Mouse (Mus musculus) forebrain, embryonic 14.5 days (tissue): ENCODE measurements around the gene 4930426L09Rik. TPM values are rescaled to one million over a fixed set of nuclear protein-coding genes. Genes with fewer than 3 reads are reported as not detected.

Experiments used
- ATAC-seq: fragments of 200-750 bp; cut with Nextera tagmentation; 2 replicates; pipeline ENCODE4 v1.8.0; 2017; ENCODE audit warnings: mild to moderate bottlenecking, moderate library complexity
- DNase-seq: peaks from one replicate; pipeline ENCODE4 v3.0.0-alpha.2; 2015; ENCODE audit warnings: low spot score
- H3K27ac ChIP-seq: fragments of 300-500 bp; sonication (generic); 2 replicates; pipeline ENCODE4 v1.5.1; 2014; ENCODE audit warnings: low read depth, mild to moderate bottlenecking, control low read depth, low read length, moderate library complexity
- H3K27me3 ChIP-seq: fragments of 300-500 bp; sonication (generic); replicated peaks from 2 replicates; pipeline ENCODE4 v1.6.1; 2014; ENCODE audit warnings: low read length, control low read depth, mixed read lengths; ENCODE audit not compliant: control insufficient read depth, insufficient read depth
- H3K36me3 ChIP-seq: fragments of 300-500 bp; sonication (generic); 2 replicates; pipeline ENCODE4 v1.6.1; 2014; ENCODE audit warnings: low read length, control low read depth; ENCODE audit not compliant: control insufficient read depth, insufficient read depth
- H3K4me1 ChIP-seq: fragments of 300-500 bp; sonication (generic); 2 replicates; pipeline ENCODE4 v1.6.1; 2014; ENCODE audit warnings: antibody characterized with exemption, low read length, control low read depth; ENCODE audit not compliant: control insufficient read depth, insufficient read depth
- H3K4me2 ChIP-seq: fragments of 300-500 bp; sonication (generic); 2 replicates; pipeline ENCODE4 v1.6.1; 2014; ENCODE audit warnings: mild to moderate bottlenecking, control low read depth, low read length
- H3K4me3 ChIP-seq: fragments of 300-500 bp; sonication (generic); 2 replicates; pipeline ENCODE4 v1.5.1; 2014; ENCODE audit warnings: low read depth, low read length, control low read depth
- H3K9ac ChIP-seq: fragments of 300-500 bp; sonication (generic); 2 replicates; pipeline ENCODE4 v1.6.1; 2014; ENCODE audit warnings: mild to moderate bottlenecking, low read length, control low read depth, moderate library complexity
- H3K9me3 ChIP-seq: fragments of 300-500 bp; sonication (generic); replicated peaks from 2 replicates; pipeline ENCODE4 v1.6.1; 2016; ENCODE audit warnings: low read length, control low read depth, mixed read lengths; ENCODE audit not compliant: control insufficient read depth
- WGBS: fragments of 180-500 bp; shearing (Covaris S2); extraction: QIAGEN DNeasy Blood & Tissue Kit; methylation state at CpG from one replicate; pipeline ENCODE4 v1.1.7; 2014; 5-methylcytosine and 5-hydroxymethylcytosine counted together
- polyA plus RNA-seq: library from polyadenylated mRNA; unstranded; fragments of >200 nt; fragmentation: Nextera tagmentation; extraction: Ambion mirVana; gene quantifications from 2 replicates; pipeline ENCODE4 v1.2.1, GENCODE M21; 2014

Gene 4930426L09Rik
- polyA plus RNA-seq, 1 experiment from 2014 or later: 0.58 TPM

GRCm38 (mm10) chr2:18965950-18966349, 32.2 kb upstream of the 4930426L09Rik start:
- DNase-seq (no peak), ATAC-seq (no peak)
- WGBS: 97% methylated on average over 2 of the region's 2 CpGs
- Histone ChIP-seq H3K27ac (no peak overlapping the region), H3K9ac (no peak overlapping the region), H3K4me3 (no peak overlapping the region), H3K36me3 (no peaks in the 10 kb centered on the region), H3K4me1 (no peaks in the 10 kb centered on the region), H3K27me3 (no peaks in the 10 kb centered on the region), H3K4me2 (no peak overlapping the region), H3K9me3 (no peaks in the 10 kb centered on the region)

DNA sequence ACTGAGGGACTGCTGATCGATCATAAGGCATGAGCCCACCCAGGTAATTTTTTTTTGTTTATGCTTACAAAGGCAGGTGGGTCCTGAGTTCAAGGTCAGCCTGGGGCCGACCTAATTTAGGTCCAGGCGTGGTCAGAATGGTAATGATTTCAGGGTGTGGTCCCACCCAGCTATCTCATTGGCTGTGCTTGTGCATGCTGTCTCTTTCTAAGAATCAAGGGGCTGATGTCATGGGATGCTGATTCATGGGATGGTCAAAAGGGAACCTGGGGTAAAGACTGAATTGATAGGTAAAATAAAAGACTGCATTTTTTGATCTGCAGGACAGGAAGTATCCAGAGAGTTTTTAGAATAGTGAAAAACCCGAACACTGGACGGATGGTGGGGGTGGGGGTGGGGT, 31.6 kb upstream of the 4930426L09Rik start:
- H3K9ac ChIP-seq: no peak overlapping the region
- no peak for DNase-seq
- no peaks in the 10 kb centered on the region for H3K9me3 ChIP-seq
- 89% methylated on average over 5 of the region's 5 CpGs for WGBS
- H3K4me2 ChIP-seq: no peak overlapping the region
- no peaks in the 10 kb centered on the region for H3K4me1 ChIP-seq
- no peaks in the 10 kb centered on the region for H3K36me3 ChIP-seq
- H3K4me3 ChIP-seq: no peak overlapping the region
- H3K27ac ChIP-seq: no peak overlapping the region
- ATAC-seq: no peak
- no peaks in the 10 kb centered on the region for H3K27me3 ChIP-seq

DNA sequence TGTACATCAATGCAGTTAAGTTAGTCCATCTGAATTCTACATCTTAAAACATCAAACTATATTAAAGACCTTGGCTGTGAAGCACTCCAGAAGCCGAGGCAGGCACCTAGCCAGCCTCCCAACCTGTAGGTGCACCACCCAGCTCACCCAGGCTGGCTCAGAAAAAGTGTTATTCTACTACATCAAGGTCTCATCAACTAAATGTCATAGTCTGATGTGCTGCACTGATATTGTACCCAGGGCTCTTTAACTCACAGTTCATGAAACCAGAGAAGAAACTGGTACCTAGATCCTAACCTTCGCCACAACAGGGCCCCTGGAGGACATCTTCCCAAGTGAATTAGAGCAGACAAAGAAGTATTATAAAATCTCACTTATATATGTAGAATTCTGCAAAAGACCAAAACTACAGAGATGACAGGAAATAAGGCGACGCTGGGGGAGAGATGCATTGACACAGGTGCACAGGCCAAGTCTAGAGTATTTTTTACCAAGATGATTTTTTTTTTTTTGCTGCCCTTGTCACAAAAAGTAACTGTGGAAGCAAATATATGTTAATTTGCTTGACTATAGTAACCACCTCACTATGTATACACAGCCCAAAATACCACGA, 30.6 kb upstream of the 4930426L09Rik start:
- H3K9me3 ChIP-seq: no peaks in the 10 kb centered on the region
- no peaks in the 10 kb centered on the region for H3K4me1 ChIP-seq
- no peaks in the 10 kb centered on the region for H3K36me3 ChIP-seq
- WGBS: 94% methylated on average over 5 of the region's 5 CpGs
- H3K27me3 ChIP-seq: no peaks in the 10 kb centered on the region
- H3K9ac ChIP-seq: no peak overlapping the region
- H3K27ac ChIP-seq: no peak overlapping the region
- no peak for DNase-seq
- H3K4me3 ChIP-seq: no peak overlapping the region
- no peak overlapping the region for H3K4me2 ChIP-seq
- no peak for ATAC-seq

GRCm38 (mm10) chr2:18969066-18969681, 29.0 kb upstream of the 4930426L09Rik start:
- Histone ChIP-seq H3K4me1 (no peaks in the 10 kb centered on the region), H3K4me3 (no peak overlapping the region), H3K9me3 (peaks cover 5% of the 10 kb centered on the region; the same call in 1 of the 2 replicates), H3K4me2 (no peak overlapping the region), H3K27me3 (no peaks in the 10 kb centered on the region), H3K9ac (no peak overlapping the region), H3K36me3 (no peaks in the 10 kb centered on the region), H3K27ac (no peak overlapping the region)
- DNase-seq (no peak), ATAC-seq (no peak)
- WGBS: 83% methylated on average over 5 of the region's 5 CpGs

- 90% methylated on average over 2 of the region's 2 CpGs for WGBS
- Histone ChIP-seq H3K4me1 (no peaks in the 10 kb centered on the region), H3K27ac (no peak overlapping the region), H3K27me3 (no peaks in the 10 kb centered on the region), H3K9ac (no peak overlapping the region), H3K36me3 (no peaks in the 10 kb centered on the region), H3K4me2 (no peak overlapping the region), H3K9me3 (peaks cover 5% of the 10 kb centered on the region; the same call in 1 of the 2 replicates), H3K4me3 (no peak overlapping the region)
- DNase-seq: no peak
- ATAC-seq: no peak
These were observed 27.7 kb upstream of the 4930426L09Rik start for GRCm38 (mm10) chr2:18970461-18970860.

DNA sequence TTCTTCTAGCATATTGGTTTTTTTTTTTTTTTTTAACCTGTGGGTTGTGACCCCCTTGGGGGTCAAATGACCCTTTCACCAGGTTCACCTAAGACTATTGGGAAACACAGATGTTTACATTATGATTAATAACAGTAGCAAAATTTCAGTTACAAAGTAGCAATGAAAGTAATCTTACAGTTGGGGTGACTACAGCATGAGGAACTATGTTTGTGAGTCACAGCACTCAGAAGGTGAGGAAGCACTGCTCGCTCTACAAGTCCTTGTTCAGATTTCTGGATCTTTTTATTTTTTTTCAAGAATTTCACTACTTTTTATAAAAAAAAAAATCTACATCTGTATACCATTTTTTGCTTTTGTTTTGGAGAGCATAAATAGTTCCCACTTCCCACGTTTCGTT, 26.6 kb upstream of the 4930426L09Rik start:
- no peaks in the 10 kb centered on the region for H3K27me3 ChIP-seq
- no peak overlapping the region for H3K9ac ChIP-seq
- H3K36me3 ChIP-seq: no peaks in the 10 kb centered on the region
- ATAC-seq (no peak), DNase-seq (no peak)
- H3K9me3 ChIP-seq: peaks cover 5% of the 10 kb centered on the region; the same call in 1 of the 2 replicates
- no peak overlapping the region for H3K27ac ChIP-seq
- H3K4me1 ChIP-seq: no peaks in the 10 kb centered on the region
- no peak overlapping the region for H3K4me2 ChIP-seq
- WGBS: 94% methylated on average over 3 of the region's 3 CpGs
- H3K4me3 ChIP-seq: no peak overlapping the region

- Histone ChIP-seq H3K27ac (no peak overlapping the region), H3K4me2 (no peak overlapping the region), H3K4me3 (no peak overlapping the region), H3K9ac (no peak overlapping the region; the same call in 1 of the 2 replicates), H3K27me3 (no peaks in the 10 kb centered on the region), H3K36me3 (no peaks in the 10 kb centered on the region), H3K9me3 (peaks cover 5% of the 10 kb centered on the region; the same call in 1 of the 2 replicates), H3K4me1 (no peaks in the 10 kb centered on the region)
- ATAC-seq: 0 out of 2 replicates have a peak, but pooled peaks have one; percentile 18
- no peak for DNase-seq
- 54% methylated on average over 4 of the region's 4 CpGs for WGBS
These were observed 23.1 kb upstream of the 4930426L09Rik start for GRCm38 (mm10) chr2:18974882-18975645.

DNA sequence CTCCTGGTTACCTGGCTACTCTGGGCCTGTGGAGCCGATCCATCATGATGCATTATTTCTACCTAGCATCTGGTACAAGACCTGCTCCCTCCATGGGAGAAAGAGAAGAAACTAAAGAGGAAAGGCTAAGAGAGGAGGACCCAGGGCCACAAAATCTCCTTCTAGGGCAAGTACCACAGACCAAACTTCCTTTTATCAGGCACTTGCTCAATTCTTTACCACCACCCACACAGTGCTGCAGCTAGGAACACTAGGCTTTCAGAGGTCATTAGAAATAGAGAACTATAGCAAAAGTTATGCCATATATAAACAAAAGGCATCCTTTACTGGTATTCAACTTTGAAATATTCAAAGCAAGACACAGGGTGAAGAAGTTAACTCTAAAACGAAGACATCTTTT, 22.0 kb upstream of the 4930426L09Rik start:
- ATAC-seq: no peak

More for the DNA sequence above, 22.0 kb upstream of the 4930426L09Rik start:
- no peak overlapping the region for H3K27ac ChIP-seq
- H3K4me1 ChIP-seq: no peaks in the 10 kb centered on the region
- no peak overlapping the region for H3K9ac ChIP-seq
- 83% methylated on average over 2 of the region's 2 CpGs for WGBS
- no peak overlapping the region for H3K4me2 ChIP-seq
- H3K36me3 ChIP-seq: no peaks in the 10 kb centered on the region
- no peak overlapping the region for H3K4me3 ChIP-seq
- H3K9me3 ChIP-seq: peaks cover 5% of the 10 kb centered on the region; the same call in 1 of the 2 replicates
- no peaks in the 10 kb centered on the region for H3K27me3 ChIP-seq
- DNase-seq: no peak
